Mouse (Mus musculus) CH12.LX (cell line): ENCODE measurements around the gene Aff3. TPM values are rescaled to one million over a fixed set of nuclear protein-coding genes. Genes with fewer than 3 reads are reported as not detected.

Experiments used
- DNase-seq: peaks from one replicate; pipeline ENCODE4 v3.0.0-alpha.2; 2013; ENCODE audit errors: extremely low read depth
- H3K27ac ChIP-seq: 2 replicates; pipeline ENCODE4 v1.5.1; 2012; ENCODE audit warnings: low read depth, mild to moderate bottlenecking, control low read depth, moderate library complexity; ENCODE audit not compliant: insufficient read depth
- H3K27me3 ChIP-seq: replicated peaks from 2 replicates; pipeline ENCODE3; 2012; ENCODE audit warnings: inconsistent platforms
- H3K36me3 ChIP-seq, 2 experiments: replicated peaks in 1 of 2; 2 replicates each; pipeline versions ENCODE3 to v1.6.1; 2012; ENCODE audit warnings: inconsistent platforms in 1 of 2, low read length in 1 of 2, mild to moderate bottlenecking in 1 of 2, mixed read lengths in 1 of 2, moderate library complexity in 1 of 2; ENCODE audit not compliant: control insufficient read depth in 1 of 2, insufficient read depth in 1 of 2
- H3K4me1 ChIP-seq, 2 experiments: 2 replicates each; pipeline ENCODE4 v1.6.1; 2012; ENCODE audit warnings: inconsistent platforms in 1 of 2, moderate library complexity in 1 of 2; ENCODE audit not compliant: insufficient read depth in 2 of 2, control insufficient read depth in 1 of 2
- H3K4me2 ChIP-seq: 2 replicates; pipeline ENCODE4 v1.6.1; 2012; ENCODE audit warnings: low read depth, mild to moderate bottlenecking, control low read depth; ENCODE audit not compliant: poor library complexity, insufficient read depth, severe bottlenecking
- H3K4me3 ChIP-seq, 3 experiments: fragments of 150-350 bp in 1 of 3; sonication (generic) in 1 of 3; replicated peaks in 1 of 3; 2 replicates each; pipeline versions ENCODE3 to v1.5.1; 2011 to 2012; ENCODE audit warnings: low read depth in 2 of 3, low read length in 2 of 3, mild to moderate bottlenecking in 2 of 3, moderate library complexity in 2 of 3, control low read depth in 1 of 3, improper control_type of control experiment in 1 of 3, inconsistent platforms in 1 of 3, mixed read lengths in 1 of 3; ENCODE audit not compliant: poor library complexity in 1 of 3
- H3K79me2 ChIP-seq: replicated peaks from 2 replicates; pipeline ENCODE4 v1.6.1; 2012; ENCODE audit warnings: mild to moderate bottlenecking, moderate library complexity; ENCODE audit not compliant: control insufficient read depth, poor library complexity, insufficient read depth, severe bottlenecking; ENCODE audit errors: extremely low read depth
- H3K9ac ChIP-seq: 2 replicates; pipeline ENCODE4 v1.6.1; 2012; ENCODE audit warnings: low read depth, mild to moderate bottlenecking, control low read depth, moderate library complexity; ENCODE audit not compliant: insufficient read depth
- H3K9me3 ChIP-seq: replicated peaks from 2 replicates; pipeline ENCODE3; 2012; ENCODE audit warnings: low read length, inconsistent platforms, mixed read lengths
- BHLHE40 ChIP-seq: IDR thresholded peaks from 2 replicates; pipeline ENCODE4 v1.6.1; 2011; ENCODE audit warnings: mild to moderate bottlenecking, low read depth, low read length, improper control_type of control experiment
- E2F4 ChIP-seq: IDR thresholded peaks from 2 replicates; pipeline ENCODE4 v1.6.1; 2011; ENCODE audit warnings: low read depth, low read length, improper control_type of control experiment; ENCODE audit not compliant: insufficient replicate concordance
- EP300 ChIP-seq: IDR thresholded peaks from 2 replicates; pipeline ENCODE4 v1.6.1; 2011; ENCODE audit warnings: low read length, improper control_type of control experiment
- ETS1 ChIP-seq: conservative IDR thresholded peaks from 2 replicates; pipeline ENCODE4 v1.6.1; 2012; ENCODE audit warnings: low read depth, mild to moderate bottlenecking, inconsistent platforms, low read length, improper control_type of control experiment, moderate library complexity
- GABPA ChIP-seq: IDR thresholded peaks from 2 replicates; pipeline ENCODE4 v1.6.1; 2012; ENCODE audit warnings: low read depth, low read length, improper control_type of control experiment, inconsistent platforms; ENCODE audit not compliant: insufficient replicate concordance
- JUN ChIP-seq: IDR thresholded peaks from 2 replicates; pipeline ENCODE4 v1.6.1; 2011; ENCODE audit warnings: low read depth, mild to moderate bottlenecking, low read length, improper control_type of control experiment, moderate library complexity; ENCODE audit not compliant: insufficient read depth
- JUND ChIP-seq: conservative IDR thresholded peaks from 2 replicates; pipeline ENCODE4 v1.6.1; 2011; ENCODE audit warnings: low read depth, low read length, improper control_type of control experiment
- KAT2A ChIP-seq: IDR thresholded peaks from 2 replicates; pipeline ENCODE4 v1.6.1; 2012; ENCODE audit warnings: low read length, improper control_type of control experiment, inconsistent platforms; ENCODE audit not compliant: insufficient replicate concordance
- MAFK ChIP-seq: IDR thresholded peaks from 2 replicates; pipeline ENCODE4 v1.6.1; 2011; ENCODE audit warnings: low read length, improper control_type of control experiment; ENCODE audit not compliant: insufficient replicate concordance
- MAZ ChIP-seq: IDR thresholded peaks from 2 replicates; pipeline ENCODE4 v1.6.1; 2012; ENCODE audit warnings: low read depth, mild to moderate bottlenecking, inconsistent platforms, low read length, improper control_type of control experiment, moderate library complexity
- MEF2A ChIP-seq: IDR thresholded peaks from 2 replicates; pipeline ENCODE4 v1.6.1; 2014; ENCODE audit warnings: low read depth, mild to moderate bottlenecking, inconsistent platforms, low read length, improper control_type of control experiment, borderline replicate concordance
- MXI1 ChIP-seq: IDR thresholded peaks from 2 replicates; pipeline ENCODE4 v1.6.1; 2011; ENCODE audit warnings: mild to moderate bottlenecking, low read depth, low read length, improper control_type of control experiment
- MYC ChIP-seq: IDR thresholded peaks from 2 replicates; pipeline ENCODE4 v1.6.1; 2011; ENCODE audit warnings: low read depth, mild to moderate bottlenecking, improper control_type of control experiment, low read length
- PAX5 ChIP-seq: IDR thresholded peaks from 2 replicates; pipeline ENCODE4 v1.6.1; 2012; ENCODE audit warnings: low read length, inconsistent platforms, mixed read lengths
- POLR2A ChIP-seq: IDR thresholded peaks from 2 replicates; pipeline ENCODE4 v1.6.1; 2011; ENCODE audit warnings: low read depth, mild to moderate bottlenecking, improper control_type of control experiment, low read length
- POLR2AphosphoS2 ChIP-seq: IDR thresholded peaks from 2 replicates; pipeline ENCODE4 v1.6.1; 2011; ENCODE audit warnings: low read depth, low read length, improper control_type of control experiment
- RCOR1 ChIP-seq: conservative IDR thresholded peaks from 2 replicates; pipeline ENCODE4 v1.6.1; 2012; ENCODE audit warnings: low read depth, mild to moderate bottlenecking, inconsistent platforms, low read length, improper control_type of control experiment
- TBP ChIP-seq: conservative IDR thresholded peaks from 2 replicates; pipeline ENCODE4 v1.6.1; 2011; ENCODE audit warnings: low read depth, low read length, improper control_type of control experiment
- USF2 ChIP-seq: conservative IDR thresholded peaks from 2 replicates; pipeline ENCODE4 v1.6.1; 2011; ENCODE audit warnings: low read depth, low read length, improper control_type of control experiment
- ZC3H11A ChIP-seq: IDR thresholded peaks from 2 replicates; pipeline ENCODE4 v1.6.1; 2012; ENCODE audit warnings: low read depth, mild to moderate bottlenecking, inconsistent platforms, low read length, improper control_type of control experiment
- ZKSCAN1 ChIP-seq: IDR thresholded peaks from 2 replicates; pipeline ENCODE4 v1.6.1; 2012; ENCODE audit warnings: low read depth, inconsistent platforms, low read length, improper control_type of control experiment, borderline replicate concordance
- ZMIZ1 ChIP-seq: IDR thresholded peaks from 2 replicates; pipeline ENCODE4 v1.6.1; 2012; ENCODE audit warnings: low read depth, mild to moderate bottlenecking, inconsistent platforms, low read length, improper control_type of control experiment
- ZNF384 ChIP-seq: IDR thresholded peaks from 2 replicates; pipeline ENCODE4 v1.6.1; 2012; ENCODE audit warnings: low read depth, low read length, improper control_type of control experiment, inconsistent platforms
- dilution Hi-C: fragments of 300-500 bp; cut with MboI; formaldehyde crosslinking; loops from 2 replicates; pipeline ENCODE4 v1.14.3; 2020; ENCODE audit warnings: low sequenced_read_pairs; ENCODE audit not compliant: extremely low pct_unique_long_range_greater_than_20kb, extremely low pct_ligation_motif_present
- in situ Hi-C: fragments of 300-500 bp; cut with MboI; formaldehyde crosslinking; loops from 3 replicates; pipeline ENCODE4 v1.14.3; 2019; ENCODE audit warnings: low sequenced_read_pairs, low pct_ligation_motif_present, low pct_unique_long_range_greater_than_20kb, mixed read lengths
- polyA plus RNA-seq: library from polyadenylated mRNA; unstranded; fragments of >175 nt; gene quantifications from 2 replicates; pipeline ENCODE4 v1.2.1, GENCODE M21; 2012; ENCODE audit warnings: low read depth; ENCODE audit not compliant: insufficient read length
- total RNA-seq, 2 experiments: library from RNA; depleted of rRNA; stranded (reverse); fragments of 300-350 nt in 1 of 2; fragments of >200 nt in 1 of 2; gene quantifications; 2 replicates each; pipeline ENCODE4 v1.2.3; 2012 to 2014

The Aff3 gene
- total and polyA plus RNA-seq, 3 experiments = 5.1 to 29.9 (median 7.7) TPM

DNA sequence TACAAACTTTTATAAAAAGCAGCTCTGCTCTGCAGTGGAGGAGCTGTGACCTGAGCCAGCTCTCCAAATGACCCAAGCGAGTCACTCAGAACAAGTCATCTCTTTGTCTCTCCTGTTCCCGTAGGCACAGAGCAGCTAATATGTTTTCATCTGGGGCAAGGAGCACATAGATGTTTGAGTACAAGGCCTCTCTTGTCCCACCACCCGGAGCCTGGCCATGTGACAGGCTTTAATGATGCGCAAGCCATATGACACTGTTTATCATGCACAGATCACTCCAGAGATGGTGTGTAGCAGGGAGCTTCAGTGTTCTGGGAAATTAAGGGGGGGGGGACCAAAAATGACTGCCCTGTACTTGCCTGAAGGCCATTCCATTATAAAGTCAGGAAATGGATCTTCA, 262.9 kb downstream of the Aff3 start:
- DNase-seq = no peak
- dilution Hi-C loops = no loop called here
- Histone ChIP-seq H3K4me3 (no peak overlapping the region), H3K9me3 (no peaks in the 10 kb centered on the region), H3K9ac (no peak overlapping the region)
- in situ Hi-C loops = no loop called here
- TF ChIP-seq ETS1 (no peak), E2F4 (no peak), GABPA (no peak), POLR2AphosphoS2 (no peak), ZKSCAN1 (no peak), PAX5 (no peak), ZC3H11A (no peak), MEF2A (no peak), BHLHE40 (no peak), MAZ (no peak), JUN (no peak), TBP (no peak), ZMIZ1 (no peak), USF2 (no peak), JUND (no peak), ZNF384 (no peak), MXI1 (no peak), EP300 (no peak), MYC (no peak), MAFK (no peak)
- TF ChIP-seq, all 38 proteins: peak for 0
- Histone ChIP-seq H3K27me3 (no peaks in the 10 kb centered on the region), H3K79me2 (no peaks in the 10 kb centered on the region), H3K27ac (no peak overlapping the region), H3K4me2 (no peak overlapping the region), H3K4me1 (peaks cover 0 to 25% of the 10 kb centered on the region in 2 experiments; a peak in 2 of 4 replicates), H3K36me3 (peaks cover 0 to 60% of the 10 kb centered on the region in 2 experiments)

- H3K4me1 ChIP-seq = peaks cover 0 to 30% of the 10 kb centered on the region in 2 experiments; a peak in 2 of 4 replicates
- H3K4me3 ChIP-seq = no peak overlapping the region
- in situ Hi-C loops (loop anchor here (5.0 kb wide), 1 partner anchor 388 kb away; no protein-coding TSS in a partner anchor), dilution Hi-C loops (no loop called here)
- H3K79me2 ChIP-seq = no peaks in the 10 kb centered on the region
- H3K9ac ChIP-seq = no peak overlapping the region
- H3K4me2 ChIP-seq = no peak overlapping the region
- H3K27ac ChIP-seq = no peak overlapping the region
- TF ChIP-seq MAFK = no peak
- no peak for TF ChIP-seq RCOR1
- TF ChIP-seq KAT2A = no peak
- TF ChIP-seq GABPA = no peak
- TF ChIP-seq MYC = no peak
- no peak for TF ChIP-seq POLR2A
- no peak for TF ChIP-seq ZKSCAN1
- TF ChIP-seq JUND = no peak
- peaks cover 0 to 46% of the 10 kb centered on the region in 2 experiments for H3K36me3 ChIP-seq
- H3K9me3 ChIP-seq = no peaks in the 10 kb centered on the region
- H3K27me3 ChIP-seq = no peaks in the 10 kb centered on the region
- DNase-seq = no peak
Observed at GRCm38 (mm10) chr1:38399269-38399668, 265.5 kb downstream of the Aff3 start.
